ENCODE assay signal across 11 mouse cellular contexts in the genomic region with DNA sequence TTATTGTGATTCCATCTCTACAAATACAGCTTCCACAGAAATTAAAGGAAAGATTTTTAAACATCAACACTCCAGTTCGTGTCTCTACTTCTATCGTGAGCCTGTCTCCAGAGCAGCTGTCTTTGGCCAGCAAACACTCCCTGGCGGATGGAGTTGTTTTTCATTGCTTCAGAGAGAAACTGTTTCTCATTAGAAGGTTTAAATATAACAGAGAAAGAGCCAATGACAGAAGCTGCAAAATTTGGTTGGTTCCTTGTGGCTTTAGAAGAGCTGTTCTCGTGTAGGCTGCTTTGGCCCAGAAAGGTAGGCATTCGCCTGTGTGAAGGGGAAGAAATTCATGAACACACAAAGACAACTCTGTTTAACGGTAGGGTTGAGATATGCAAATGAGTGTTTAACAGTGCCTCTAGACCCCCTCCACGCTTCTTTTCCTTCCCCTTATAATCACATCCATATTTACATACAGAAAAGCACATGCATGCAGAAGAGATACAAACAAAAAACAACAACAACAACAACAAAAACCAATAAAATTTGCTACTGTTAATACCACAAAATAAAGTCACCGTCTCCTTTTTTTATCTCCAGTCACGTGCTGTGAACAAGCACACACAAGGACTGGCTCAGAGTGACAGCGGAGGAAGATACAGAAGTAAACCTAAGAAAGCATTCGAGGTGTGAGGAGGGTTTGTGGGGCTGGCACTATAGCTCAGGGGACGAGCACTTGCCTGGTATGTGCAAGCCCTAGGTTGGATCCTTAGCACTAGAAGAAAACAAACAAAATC. TPM values are rescaled to one million over a fixed set of nuclear protein-coding genes. Genes with fewer than 3 reads are reported as not detected.
A peak's percentile ranks its signal among the peaks of the same experiment; 100 is the strongest.
DNase-seq lines count a peak whose midpoint lies in the region; ATAC-seq and TF ChIP-seq lines count a peak whose summit lies in the region.
"Had no signal": no experiment of that assay in that cellular context is flagged by ENCODE, and none has a peak within 500 bp of the region (broad histone marks: within the 10 kb centered on the region; RNA-seq: fewer than 3 reads in every experiment).

No protein-coding gene starts in this region.

- peak; percentile 52 for DNase-seq in embryonic facial prominence, embryonic 11.5 days (ENCODE audit: low spot score)
- DNase-seq in embryonic facial prominence, embryonic 10.5 days (ENCODE audit: low spot score), result no peak
- peak; percentile 42 to 62 for DNase-seq in layer of hippocampus, adult 2 months (ENCODE audit: low spot score in 2 of 2)
- DNase-seq in layer of hippocampus, postnatal 10 days (ENCODE audit: low spot score in 2 of 2), result no peak
- peak; percentile 40 for DNase-seq in NIH3T3 (ENCODE audit: low read depth)
- DNase-seq in natural killer cell, adult 2 months (ENCODE audit: low spot score in 2 of 2), result no peak
- DNase-seq: cerebellum, adult 9-10 months; kidney, postnatal 10 days had no signal

- H3K4me3 ChIP-seq in embryonic facial prominence, embryonic 11.5 days (ENCODE audit: low read depth, low read length), result no peak overlapping the region
- H3K4me3 ChIP-seq in embryonic facial prominence, embryonic 10.5 days, result no peak overlapping the region
- no peak overlapping the region for H3K4me3 ChIP-seq in layer of hippocampus, adult 2 months
- no peak overlapping the region for H3K4me3 ChIP-seq in limb, embryonic 13.5 days
- H3K4me3 ChIP-seq: neural tube, embryonic 12.5 days had no signal

- no peak overlapping the region for H3K9ac ChIP-seq in embryonic facial prominence, embryonic 11.5 days (replicated peaks; ENCODE audit: low read length)
- H3K9ac ChIP-seq in limb, embryonic 13.5 days, result no peak overlapping the region
- H3K9ac ChIP-seq: neural tube, embryonic 12.5 days had no signal

- H3K4me1 ChIP-seq in embryonic facial prominence, embryonic 11.5 days (ENCODE audit: control insufficient read depth, insufficient read depth, low read length), result no peaks in the 10 kb centered on the region
- 0 out of 2 replicates have a peak, but pooled peaks cover 5% of the 10 kb centered on the region for H3K4me1 ChIP-seq in embryonic facial prominence, embryonic 10.5 days
- H3K4me1 ChIP-seq in limb, embryonic 13.5 days, result peaks cover 13% of the 10 kb centered on the region; the same call in 1 of the 2 replicates
- H3K4me1 ChIP-seq: neural tube, embryonic 12.5 days had no signal

- peaks cover 11% of the 10 kb centered on the region for H3K36me3 ChIP-seq in embryonic facial prominence, embryonic 11.5 days (replicated peaks; ENCODE audit: control insufficient read depth, insufficient read depth, low read depth, low read length)
- peaks cover 63% of the 10 kb centered on the region for H3K36me3 ChIP-seq in embryonic facial prominence, embryonic 10.5 days (replicated peaks)
- peaks cover 49% of the 10 kb centered on the region for H3K36me3 ChIP-seq in limb, embryonic 13.5 days

- H3K9me3 ChIP-seq in embryonic facial prominence, embryonic 11.5 days (replicated peaks; ENCODE audit: control insufficient read depth, low read length), result no peaks in the 10 kb centered on the region
- H3K9me3 ChIP-seq in embryonic facial prominence, embryonic 10.5 days, result no peaks in the 10 kb centered on the region
- no peaks in the 10 kb centered on the region for H3K9me3 ChIP-seq in limb, embryonic 13.5 days
- H3K9me3 ChIP-seq: neural tube, embryonic 12.5 days had no signal

- ATAC-seq in embryonic facial prominence, embryonic 11.5 days (replicated peaks; ENCODE audit: insufficient number of reproducible peaks, low FRiP score, low TSS enrichment, low read depth), result no peak
- no peak for ATAC-seq in limb, embryonic 13.5 days (ENCODE audit: low FRiP score, low read depth)
- no peak for ATAC-seq in granulocyte monocyte progenitor cell, adult 5-6 weeks (replicated peaks; ENCODE audit: poor library complexity, severe bottlenecking)

- H3K27me3 ChIP-seq in embryonic facial prominence, embryonic 11.5 days (ENCODE audit: control insufficient read depth, insufficient read depth, low read length), result no peaks in the 10 kb centered on the region
- no peaks in the 10 kb centered on the region for H3K27me3 ChIP-seq in embryonic facial prominence, embryonic 10.5 days (replicated peaks; ENCODE audit: low read depth, poor library complexity, severe bottlenecking)
- H3K27me3 ChIP-seq in limb, embryonic 13.5 days, result no peaks in the 10 kb centered on the region
- H3K27me3 ChIP-seq: neural tube, embryonic 12.5 days had no signal

- H3K27ac ChIP-seq in embryonic facial prominence, embryonic 11.5 days (replicated peaks; ENCODE audit: low read depth, low read length), result no peak overlapping the region
- no peak overlapping the region for H3K27ac ChIP-seq in embryonic facial prominence, embryonic 10.5 days (replicated peaks)
- peak overlapping the region; percentile 85 for H3K27ac ChIP-seq in layer of hippocampus, adult 2 months
- peak overlapping the region; percentile 64 for H3K27ac ChIP-seq in limb, embryonic 13.5 days
- H3K27ac ChIP-seq: neural tube, embryonic 12.5 days had no signal

- no peak for TF ChIP-seq CTCF in layer of hippocampus, adult 2 months (conservative IDR thresholded peaks at IDR 0.05)

- H3K4me2 ChIP-seq in embryonic facial prominence, embryonic 11.5 days (ENCODE audit: low read depth, low read length), result no peak overlapping the region
- peak overlapping the region; percentile 3; the same call in 1 of the 2 replicates for H3K4me2 ChIP-seq in limb, embryonic 13.5 days (replicated peaks)
- H3K4me2 ChIP-seq: neural tube, embryonic 12.5 days had no signal

- 63% methylated on average over 12 of the region's 12 CpGs for WGBS in embryonic facial prominence, embryonic 11.5 days
- WGBS in embryonic facial prominence, embryonic 10.5 days, result 70% methylated on average over 12 of the region's 12 CpGs
- WGBS in limb, embryonic 13.5 days, result 43% methylated on average over 12 of the region's 12 CpGs

RNA-seq across cellular contexts. Expression of gene Camkk2, which starts 7.0 kb away (rescaled TPM):
- 19.0 and 21.0 TPM in 2 replicates for polyA plus RNA-seq in embryonic facial prominence, embryonic 11.5 days (2014; fragmentation: Nextera tagmentation; extraction: Ambion mirVana)
- polyA plus RNA-seq in embryonic facial prominence, embryonic 10.5 days (2016; fragmentation: Nextera tagmentation; extraction: Ambion mirVana), result 21.9 and 26.3 TPM in 2 replicates
- 100 to 1,000 TPM; 104 to 109 TPM for total RNA-seq in layer of hippocampus, adult 2 months (2021)
- total RNA-seq in layer of hippocampus, postnatal 10 days (2021), result 100 to 1,000 TPM; 103 to 117 TPM
- 36.4 and 38.0 TPM in 2 replicates for polyA plus RNA-seq in limb, embryonic 13.5 days (2015; fragmentation: Nextera tagmentation; extraction: Ambion mirVana)
- 46.5 and 59.1 TPM in 2 replicates for total RNA-seq in granulocyte monocyte progenitor cell, adult 5-6 weeks (2014; fragmentation: Nextera tagmentation)
- total RNA-seq in granulocyte monocyte progenitor cell, adult 5-6 weeks (2017), result 32.9 and 36.4 TPM in 2 replicates

RNA-seq across cellular contexts. Expression of gene Anapc5, which starts 34.9 kb away (rescaled TPM):
- polyA plus RNA-seq in embryonic facial prominence, embryonic 11.5 days (2014; fragmentation: Nextera tagmentation; extraction: Ambion mirVana), result 489 and 493 TPM in 2 replicates
- 477 and 502 TPM in 2 replicates for polyA plus RNA-seq in embryonic facial prominence, embryonic 10.5 days (2016; fragmentation: Nextera tagmentation; extraction: Ambion mirVana)
- 100 to 1,000 TPM; 216 to 217 TPM for total RNA-seq in layer of hippocampus, adult 2 months (2021)
- 100 to 1,000 TPM; 252 to 292 TPM for total RNA-seq in layer of hippocampus, postnatal 10 days (2021)
- 463 and 482 TPM in 2 replicates for polyA plus RNA-seq in limb, embryonic 13.5 days (2015; fragmentation: Nextera tagmentation; extraction: Ambion mirVana)
- total RNA-seq in granulocyte monocyte progenitor cell, adult 5-6 weeks (2014; fragmentation: Nextera tagmentation), result 306 and 321 TPM in 2 replicates
- total RNA-seq in granulocyte monocyte progenitor cell, adult 5-6 weeks (2017), result 339 and 341 TPM in 2 replicates

Comparison
In these comparisons a context has a peak if more than half of its experiments do, and no peak if none do; other contexts are left out.
1. DNase-seq: peak in embryonic facial prominence, embryonic 11.5 days (single experiment), layer of hippocampus, adult 2 months (2 of 2) and NIH3T3 (single experiment); none in embryonic facial prominence, embryonic 10.5 days (single experiment), layer of hippocampus, postnatal 10 days (0 of 2) and natural killer cell, adult 2 months (0 of 2).
2. H3K27ac ChIP-seq: peak in layer of hippocampus, adult 2 months (single experiment) and limb, embryonic 13.5 days (single experiment); none in embryonic facial prominence, embryonic 11.5 days (single experiment) and embryonic facial prominence, embryonic 10.5 days (single experiment).